ENCODE assay signal across 10 mouse cellular contexts in genomic region chr15:12093026-12093960, GRCm38 (mm10). TPM values are rescaled to one million over a fixed set of nuclear protein-coding genes. Genes with fewer than 3 reads are reported as not detected.
DNase-seq lines count a peak whose midpoint lies in the region; ATAC-seq and TF ChIP-seq lines count a peak whose summit lies in the region.
"Had no signal": no experiment of that assay in that cellular context is flagged by ENCODE, and none has a peak within 500 bp of the region (broad histone marks: within the 10 kb centered on the region; RNA-seq: fewer than 3 reads in every experiment).

No protein-coding gene starts in this region.

- intact Hi-C loops in left cerebral cortex, postnatal 4 days (cut with DNase I) = no loop called here

- H3K4me1 ChIP-seq in limb, embryonic 14.5 days (ENCODE audit: control insufficient read depth, insufficient read depth, low read length) = peaks cover 12% of the 10 kb centered on the region; the same call in 1 of the 2 replicates
- H3K4me1 ChIP-seq in liver, postnatal 0 days (ENCODE audit: insufficient read depth) = no peaks in the 10 kb centered on the region
- H3K4me1 ChIP-seq: heart, embryonic 13.5 days had no signal

- H3K4me3 ChIP-seq in limb, embryonic 14.5 days (replicated peaks; ENCODE audit: low read length) = no peak overlapping the region
- no peak overlapping the region for H3K4me3 ChIP-seq in liver, postnatal 0 days (ENCODE audit: low read depth, low read length)
- H3K4me3 ChIP-seq: embryonic facial prominence, embryonic 12.5 days; heart, embryonic 13.5 days had no signal

- peak overlapping the region; percentile 50; the same call in 1 of the 2 replicates for H3K27ac ChIP-seq in limb, embryonic 14.5 days (replicated peaks; ENCODE audit: low read depth, low read length)
- H3K27ac ChIP-seq in liver, postnatal 0 days (ENCODE audit: low read depth) = no peak overlapping the region
- H3K27ac ChIP-seq: embryonic facial prominence, embryonic 12.5 days; heart, embryonic 13.5 days had no signal

- no peak overlapping the region for H3K9ac ChIP-seq in limb, embryonic 14.5 days (ENCODE audit: low read depth, low read length, severe bottlenecking)
- no peak overlapping the region for H3K9ac ChIP-seq in liver, postnatal 0 days (replicated peaks)
- H3K9ac ChIP-seq: embryonic facial prominence, embryonic 12.5 days; heart, embryonic 13.5 days had no signal

- 0 out of 2 replicates have a peak overlapping the region, but pooled peaks have one; percentile 5 for H3K4me2 ChIP-seq in limb, embryonic 14.5 days (replicated peaks; ENCODE audit: low read depth, low read length, severe bottlenecking)
- H3K4me2 ChIP-seq in liver, postnatal 0 days (ENCODE audit: low read depth, low read length) = no peak overlapping the region
- H3K4me2 ChIP-seq: embryonic facial prominence, embryonic 12.5 days; heart, embryonic 13.5 days had no signal

- TF ChIP-seq EP300 in liver, postnatal 0 days (IDR thresholded peaks at IDR 0.05; ENCODE audit: low read depth) = no peak

- peaks cover 5% of the 10 kb centered on the region; the same call in 1 of the 2 replicates for H3K9me3 ChIP-seq in limb, embryonic 14.5 days (ENCODE audit: control insufficient read depth, low read length)
- H3K9me3 ChIP-seq in liver, postnatal 0 days (ENCODE audit: low read length) = no peaks in the 10 kb centered on the region

- ATAC-seq in limb, embryonic 14.5 days (ENCODE audit: low FRiP score, low read depth) = no peak
- ATAC-seq in liver, postnatal 0 days = no peak
- no peak for ATAC-seq in activated CD4-positive, CD25-positive, alpha-beta regulatory T cell, adult 4 months

- 71% methylated on average over 25 of the region's 25 CpGs for WGBS in limb, embryonic 14.5 days
- 82% methylated on average over 25 of the region's 25 CpGs for WGBS in liver, postnatal 0 days (ENCODE audit: insufficient replicate concordance)

- TF ChIP-seq CTCF in liver, postnatal 0 days (IDR thresholded peaks at IDR 0.05; ENCODE audit: low read depth) = no peak

- H3K27me3 ChIP-seq in limb, embryonic 14.5 days (ENCODE audit: control insufficient read depth, insufficient read depth, low read length) = no peaks in the 10 kb centered on the region
- H3K27me3 ChIP-seq in liver, postnatal 0 days (ENCODE audit: insufficient read depth, low read length) = no peaks in the 10 kb centered on the region
- H3K27me3 ChIP-seq: embryonic facial prominence, embryonic 12.5 days; heart, embryonic 13.5 days had no signal

- H3K36me3 ChIP-seq in limb, embryonic 14.5 days (ENCODE audit: control insufficient read depth, insufficient read depth, low read length) = no peaks in the 10 kb centered on the region
- no peaks in the 10 kb centered on the region for H3K36me3 ChIP-seq in liver, postnatal 0 days (replicated peaks; ENCODE audit: insufficient read depth, low read length)
- H3K36me3 ChIP-seq: embryonic facial prominence, embryonic 12.5 days; heart, embryonic 13.5 days had no signal

- no peak for TF ChIP-seq POLR2A in limb, embryonic 14.5 days (IDR thresholded peaks at IDR 0.05; ENCODE audit: borderline replicate concordance, extremely low read depth, insufficient read depth, insufficient read length)

- peak; percentile 47 to 49 for DNase-seq in left cerebral cortex, adult 18-20 months (ENCODE audit: low spot score in 2 of 2)
- no peak for DNase-seq in left cerebral cortex, postnatal 4 days
- peak; percentile 35 to 53 for DNase-seq in frontal cortex, postnatal 10 days (ENCODE audit: low spot score in 2 of 2)
- DNase-seq in limb, embryonic 14.5 days (ENCODE audit: low spot score) = no peak
- peak; percentile 52 for DNase-seq in retina, postnatal 1 day
- DNase-seq in liver, postnatal 0 days = no peak
- DNase-seq in urinary bladder, postnatal 25 days (ENCODE audit: low spot score) = no peak

RNA-seq across cellular contexts. Expression of gene Zfr, which starts 24.3 kb away (rescaled TPM):
- total RNA-seq in left cerebral cortex, adult 18-20 months (2021) = 100 to 1,000 TPM; 334 to 364 TPM
- total RNA-seq in left cerebral cortex, postnatal 4 days (2021) = 100 to 1,000 TPM; 227 to 235 TPM
- 91.6 and 142 TPM in 2 replicates for polyA plus RNA-seq in limb, embryonic 14.5 days (2012; rRNA removed)
- 160 and 166 TPM in 2 replicates for polyA plus RNA-seq in limb, embryonic 14.5 days (2014; fragmentation: Nextera tagmentation; extraction: Ambion mirVana)
- polyA plus RNA-seq in liver, postnatal 0 days (2015; fragmentation: Nextera tagmentation; extraction: Ambion mirVana) = 26.6 and 33.5 TPM in 2 replicates
- polyA plus RNA-seq in activated CD4-positive, CD25-positive, alpha-beta regulatory T cell, adult 4 months (2017; shearing (Covaris generic)) = 100 to 1,000 TPM; 168 to 169 TPM

Comparison
In these comparisons a context has a peak if more than half of its experiments do, and no peak if none do; other contexts are left out.
1. DNase-seq: peak in left cerebral cortex, adult 18-20 months (2 of 2), frontal cortex, postnatal 10 days (2 of 2) and retina, postnatal 1 day (single experiment); none in left cerebral cortex, postnatal 4 days (single experiment), limb, embryonic 14.5 days (single experiment), liver, postnatal 0 days (single experiment) and urinary bladder, postnatal 25 days (single experiment).